Mouse (Mus musculus): ENCODE results near the gene Olfr523.

GRCm38 (mm10) chr7:140205864-140206263 is 32.8 kb downstream of the Olfr523 start, which contains the start of gene Olfr524:
- TF ChIP-seq POLR2A (IDR thresholded peaks at IDR 0.05; ENCODE audit: borderline replicate concordance, low read depth, low read length) (no peak), CTCF (IDR thresholded peaks at IDR 0.05; ENCODE audit: low read depth, low read length) (no peak)
